Mouse (Mus musculus) cerebellum, adult 11-12 months (tissue): ENCODE measurements around the gene Plekhh2.
A peak's percentile ranks its signal among the peaks of the same experiment; 100 is the strongest.

Source experiments
- DNase-seq: peaks from one replicate; pipeline ENCODE4 v3.0.0; 2022

Plekhh2 gene

GRCm38 (mm10) chr17:84575108-84575507 lies 63.4 kb downstream of the Plekhh2 start:
- no peak for DNase-seq

GRCm38 (mm10) chr17:84576621-84577293 lies 65.1 kb downstream of the Plekhh2 start:
- DNase-seq: no peak

- no peak for DNase-seq
Observed at GRCm38 (mm10) chr17:84579249-84579648, 67.6 kb downstream of the Plekhh2 start.

- no peak for DNase-seq
Observed at GRCm38 (mm10) chr17:84579817-84580216, 68.1 kb downstream of the Plekhh2 start.

GRCm38 (mm10) chr17:84580821-84581220 lies 69.1 kb downstream of the Plekhh2 start:
- no peak for DNase-seq

- DNase-seq: no peak
Observed at GRCm38 (mm10) chr17:84581740-84582414, 70.2 kb downstream of the Plekhh2 start.

GRCm38 (mm10) chr17:84584107-84584506 lies 72.4 kb downstream of the Plekhh2 start:
- no peak for DNase-seq

- no peak for DNase-seq
Observed at GRCm38 (mm10) chr17:84585104-84585503, 73.4 kb downstream of the Plekhh2 start.

GRCm38 (mm10) chr17:84590065-84590464 lies 78.4 kb downstream of the Plekhh2 start:
- no peak for DNase-seq

- DNase-seq: no peak
Observed at GRCm38 (mm10) chr17:84591431-84592150, 79.9 kb downstream of the Plekhh2 start.

- DNase-seq: no peak
Observed at GRCm38 (mm10) chr17:84596015-84596441, 84.3 kb downstream of the Plekhh2 start.

GRCm38 (mm10) chr17:84596501-84596900 lies 84.8 kb downstream of the Plekhh2 start:
- no peak for DNase-seq

- no peak for DNase-seq
Observed at GRCm38 (mm10) chr17:84597859-84598258, 86.2 kb downstream of the Plekhh2 start.

- no peak for DNase-seq
Observed at GRCm38 (mm10) chr17:84598928-84599327, 87.2 kb downstream of the Plekhh2 start.

GRCm38 (mm10) chr17:84600051-84600983 lies 88.6 kb downstream of the Plekhh2 start:
- DNase-seq: no peak

GRCm38 (mm10) chr17:84601805-84602204 lies 90.1 kb downstream of the Plekhh2 start:
- peak; percentile 64 for DNase-seq

GRCm38 (mm10) chr17:84603202-84603627 lies 91.5 kb downstream of the Plekhh2 start:
- DNase-seq: no peak

GRCm38 (mm10) chr17:84603709-84604420 lies 92.2 kb downstream of the Plekhh2 start:
- DNase-seq: no peak

- DNase-seq: no peak
Observed at GRCm38 (mm10) chr17:84606976-84607375, 95.3 kb downstream of the Plekhh2 start.

GRCm38 (mm10) chr17:84607617-84608016 lies 95.9 kb downstream of the Plekhh2 start:
- no peak for DNase-seq

- DNase-seq: no peak
Observed at GRCm38 (mm10) chr17:84608606-84609005, 96.9 kb downstream of the Plekhh2 start.

- no peak for DNase-seq
Observed at GRCm38 (mm10) chr17:84611500-84611899, 99.8 kb downstream of the Plekhh2 start.
